Mouse (Mus musculus): ENCODE data around the gene Map4k4.

Map4k4 gene

DNA sequence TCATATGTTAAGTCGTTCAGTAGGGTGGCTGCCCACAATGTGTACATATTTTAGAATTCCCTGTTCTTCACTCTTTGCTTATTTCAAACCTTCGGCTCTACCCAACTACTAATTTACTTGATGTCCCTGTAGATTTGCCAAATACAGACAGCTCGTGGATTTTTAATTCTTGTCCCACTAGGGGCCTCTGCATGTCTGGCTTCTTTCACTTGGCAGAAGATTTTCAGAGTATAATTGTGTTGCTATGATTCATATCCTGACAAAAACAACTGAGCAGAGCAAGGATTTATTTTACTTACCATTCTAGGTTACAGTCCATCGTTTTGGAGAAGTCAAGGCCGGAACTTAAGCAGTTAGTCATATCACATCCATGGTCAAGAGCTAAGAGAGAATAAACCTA, 152.4 kb downstream of the Map4k4 start:
- no peak for DNase-seq

DNA sequence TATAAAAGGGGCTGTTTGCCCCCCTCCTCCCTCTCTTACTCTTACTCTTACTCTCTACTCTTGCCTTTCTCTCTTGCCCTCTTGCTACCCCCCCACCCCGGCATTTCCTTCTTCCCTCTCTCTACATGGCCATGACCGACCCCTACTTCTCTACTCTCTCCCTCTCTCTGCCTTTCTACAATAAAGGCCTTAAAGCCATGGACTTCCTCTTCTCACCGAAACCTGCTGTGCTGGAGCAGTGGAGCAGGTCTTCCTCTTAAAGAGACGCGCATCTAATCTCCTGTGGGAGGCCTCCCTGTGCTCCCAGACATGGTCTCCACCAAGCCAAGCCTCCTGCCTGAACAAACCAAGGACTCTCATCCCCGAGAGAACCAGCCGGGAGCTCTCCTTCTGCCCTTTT, 154.3 kb downstream of the Map4k4 start:
- DNase-seq: no peak

- DNase-seq: no peak
These were observed 155.2 kb downstream of the Map4k4 start for GRCm38 (mm10) chr1:40055963-40056362.

DNA sequence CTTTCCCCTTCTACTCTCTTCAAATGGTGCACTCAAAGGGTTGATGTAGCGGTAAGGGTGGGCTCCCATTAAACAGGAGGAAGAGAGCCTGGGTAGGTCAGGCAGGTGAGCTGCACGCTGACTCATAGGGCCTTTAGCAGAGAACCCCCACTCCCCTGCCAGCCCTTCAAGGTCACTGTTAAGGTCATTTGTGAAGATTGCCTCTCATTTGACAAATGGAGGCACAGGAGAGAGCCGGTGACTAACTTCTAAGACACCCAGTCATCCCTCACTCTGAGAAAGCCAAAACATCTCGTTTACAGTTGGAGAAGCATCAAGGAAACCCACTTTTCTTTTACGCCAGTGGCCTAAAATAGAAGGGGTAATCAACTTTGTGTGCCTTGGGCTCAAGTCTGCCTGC, 156.6 kb downstream of the Map4k4 start:
- DNase-seq: no peak

DNA sequence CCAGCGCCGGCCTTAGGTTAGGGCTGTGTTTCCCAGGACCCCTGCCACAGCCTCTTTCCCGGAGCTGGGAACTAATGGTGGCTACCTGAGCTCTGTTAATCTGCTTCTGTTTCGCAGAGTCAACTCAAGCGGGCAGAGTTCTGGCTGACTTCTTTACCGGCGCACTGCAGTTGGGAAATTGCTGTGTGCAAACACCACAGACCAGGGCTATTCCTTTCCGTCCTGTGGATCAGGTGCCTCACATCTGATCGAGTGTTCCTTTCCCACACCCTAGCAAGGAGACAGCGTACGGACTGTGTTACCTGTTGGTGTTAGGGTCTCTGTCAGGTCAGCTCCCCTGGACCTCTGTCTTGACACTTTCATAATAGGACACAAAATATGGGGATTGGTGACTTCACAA, 157.3 kb downstream of the Map4k4 start:
- no peak for DNase-seq

- no peak for DNase-seq
These were observed 158.5 kb downstream of the Map4k4 start for GRCm38 (mm10) chr1:40059122-40059774.

GRCm38 (mm10) chr1:40061359-40061758, 160.6 kb downstream of the Map4k4 start:
- DNase-seq: no peak

GRCm38 (mm10) chr1:40063409-40063808, 162.7 kb downstream of the Map4k4 start:
- no peak for DNase-seq

DNA sequence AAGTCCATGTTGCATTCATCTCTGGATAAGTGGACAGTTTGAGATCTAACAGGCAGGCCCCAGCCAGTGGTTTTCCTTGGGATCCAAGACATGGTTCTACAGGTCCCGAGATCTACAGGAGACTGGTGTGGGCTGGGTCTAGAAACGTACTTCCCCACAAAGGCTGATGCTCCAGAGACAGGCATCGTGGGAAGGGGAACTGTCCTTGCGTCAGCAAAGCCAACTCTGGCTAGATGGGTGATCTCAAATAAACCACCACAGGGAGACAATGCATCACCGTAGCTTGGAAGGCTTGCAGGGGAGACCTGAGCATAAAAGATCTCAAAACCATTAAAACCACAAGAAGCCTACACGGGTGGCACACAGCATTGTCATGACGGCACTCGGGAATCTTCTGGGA, 163.8 kb downstream of the Map4k4 start:
- no peak for DNase-seq

GRCm38 (mm10) chr1:40072558-40072957, 171.8 kb downstream of the Map4k4 start:
- DNase-seq: no peak

DNA sequence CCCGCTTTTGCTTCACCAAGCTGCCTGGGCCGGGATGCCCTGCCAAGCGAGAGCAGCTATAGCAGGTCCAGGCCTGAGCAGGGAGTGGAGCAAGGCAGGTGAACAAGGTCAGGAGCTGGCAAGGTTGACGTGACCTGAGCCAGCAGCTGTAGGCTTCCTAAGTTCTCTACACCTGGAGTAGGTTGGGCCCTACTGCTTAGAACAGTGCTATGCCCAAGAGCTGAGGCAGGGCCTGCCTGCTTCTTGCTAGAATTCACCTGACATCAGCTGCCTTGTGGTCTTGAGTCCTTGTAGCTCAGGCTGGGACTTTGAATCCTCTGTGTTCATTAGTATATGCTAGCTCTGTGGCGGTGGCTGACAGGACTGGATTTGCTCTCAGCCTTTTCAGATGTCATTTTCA, 173.1 kb downstream of the Map4k4 start, which contains the start of gene Il1r2:
Il1r2 (plus strand) TSS at position 301 of the 400 bp plus-strand sequence.
- DNase-seq: no peak
